In the genomic region with DNA sequence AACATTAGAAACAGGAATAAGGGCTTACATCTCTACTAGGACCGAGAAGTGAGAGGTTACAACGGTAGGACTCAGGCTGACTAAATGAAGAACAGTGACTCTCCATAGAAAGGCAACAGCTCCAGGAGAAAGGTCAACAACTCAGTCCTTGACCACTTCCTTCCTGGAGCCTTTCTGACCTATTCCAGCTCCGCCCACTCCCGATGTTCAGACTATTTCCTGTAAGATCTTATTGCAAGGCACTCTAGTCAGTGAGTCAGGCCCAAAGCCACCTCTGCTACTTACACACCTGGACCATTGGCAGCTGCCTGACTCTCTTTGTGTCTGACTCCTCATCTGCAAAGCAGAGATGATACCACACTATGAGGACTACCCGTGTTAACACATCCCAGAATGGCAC, we compare ENCODE assay signal across 19 mouse cellular contexts. TPM values are rescaled to one million over a fixed set of nuclear protein-coding genes. Genes with fewer than 3 reads are reported as not detected.
A peak's percentile ranks its signal among the peaks of the same experiment; 100 is the strongest.
DNase-seq lines count a peak whose midpoint lies in the region; ATAC-seq and TF ChIP-seq lines count a peak whose summit lies in the region.
"Had no signal": no experiment of that assay in that cellular context is flagged by ENCODE, and none has a peak within 500 bp of the region (broad histone marks: within the 10 kb centered on the region; RNA-seq: fewer than 3 reads in every experiment).

No protein-coding gene starts in this region.

- no peak for TF ChIP-seq CTCF in lung, postnatal 0 days (IDR thresholded peaks at IDR 0.05)

- no peak for ATAC-seq in lung, postnatal 0 days
- no peak for ATAC-seq in forebrain, embryonic 11.5 days (replicated peaks; ENCODE audit: low FRiP score)
- ATAC-seq: forebrain, postnatal 0 days had no signal

- H3K9me3 ChIP-seq in lung, postnatal 0 days (ENCODE audit: low read length) = no peaks in the 10 kb centered on the region
- H3K9me3 ChIP-seq in forebrain, embryonic 11.5 days (ENCODE audit: control insufficient read depth, low read length) = no peaks in the 10 kb centered on the region
- H3K9me3 ChIP-seq: midbrain, embryonic 12.5 days had no signal

- no peaks in the 10 kb centered on the region for H3K27me3 ChIP-seq in lung, postnatal 0 days (replicated peaks; ENCODE audit: insufficient read depth, low read length)
- H3K27me3 ChIP-seq in forebrain, embryonic 11.5 days (ENCODE audit: control insufficient read depth, insufficient read depth, low read length) = no peaks in the 10 kb centered on the region
- H3K27me3 ChIP-seq: midbrain, embryonic 12.5 days had no signal

- H3K4me2 ChIP-seq in lung, postnatal 0 days (replicated peaks; ENCODE audit: low read depth, low read length) = no peak overlapping the region
- no peak overlapping the region for H3K4me2 ChIP-seq in forebrain, embryonic 11.5 days (ENCODE audit: low read depth, low read length, severe bottlenecking)
- H3K4me2 ChIP-seq: hindbrain, embryonic 14.5 days; midbrain, embryonic 12.5 days had no signal

- H3K9ac ChIP-seq in lung, postnatal 0 days (replicated peaks; ENCODE audit: low read depth) = no peak overlapping the region
- no peak overlapping the region for H3K9ac ChIP-seq in forebrain, embryonic 11.5 days (ENCODE audit: low read length)
- H3K9ac ChIP-seq: forebrain, postnatal 0 days; hindbrain, embryonic 14.5 days; midbrain, embryonic 12.5 days had no signal

- TF ChIP-seq EP300 in lung, postnatal 0 days (IDR thresholded peaks at IDR 0.05) = peak; percentile 59

- H3K4me3 ChIP-seq in lung, postnatal 0 days (ENCODE audit: low read depth, low read length) = no peak overlapping the region
- H3K4me3 ChIP-seq in forebrain, embryonic 11.5 days (ENCODE audit: low read depth, low read length) = no peak overlapping the region
- H3K4me3 ChIP-seq: midbrain, embryonic 12.5 days; myocyte had no signal

- peaks cover 5% of the 10 kb centered on the region; the same call in 1 of the 2 replicates for H3K4me1 ChIP-seq in lung, postnatal 0 days (ENCODE audit: insufficient read depth, low read depth, low read length)
- no peaks in the 10 kb centered on the region for H3K4me1 ChIP-seq in forebrain, embryonic 11.5 days (replicated peaks; ENCODE audit: control insufficient read depth, insufficient read depth, low read length)
- H3K4me1 ChIP-seq: midbrain, embryonic 12.5 days had no signal

- H3K27ac ChIP-seq in lung, postnatal 0 days (ENCODE audit: low read length) = 0 out of 2 replicates have a peak overlapping the region, but pooled peaks have one; percentile 52
- no peak overlapping the region for H3K27ac ChIP-seq in forebrain, embryonic 11.5 days (ENCODE audit: low read depth, low read length)
- H3K27ac ChIP-seq: hindbrain, embryonic 14.5 days; kidney, postnatal 0 days; midbrain, embryonic 12.5 days had no signal

- DNase-seq in kidney, postnatal 14 days = peak; percentile 14
- no peak for DNase-seq in kidney, postnatal 4 days
- peak; percentile 12 for DNase-seq in 3134 (ENCODE audit: extremely low read depth, insufficient read length, low spot score)
- peak; percentile 89 for DNase-seq in 416B (ENCODE audit: low read depth)
- DNase-seq in lung, postnatal 0 days (ENCODE audit: low spot score) = peak; percentile 55
- DNase-seq in forebrain, embryonic 11.5 days (ENCODE audit: low spot score) = no peak
- no peak for DNase-seq in right cerebral cortex, postnatal 10 days (ENCODE audit: low spot score in 2 of 2)
- DNase-seq: cerebellum, adult 9-11 months; forebrain, postnatal 0 days; gastrocnemius, postnatal 14 days; heart, postnatal 10 days; right cerebral cortex, adult 18-20 months; spleen, adult 18-20 months had no signal

- no peaks in the 10 kb centered on the region for H3K36me3 ChIP-seq in lung, postnatal 0 days (ENCODE audit: insufficient read depth, low read length)
- no peaks in the 10 kb centered on the region for H3K36me3 ChIP-seq in forebrain, embryonic 11.5 days (ENCODE audit: control insufficient read depth, insufficient read depth, low read length)
- H3K36me3 ChIP-seq: midbrain, embryonic 12.5 days had no signal

- WGBS in lung, postnatal 0 days = 54% methylated on average over 5 of the region's 5 CpGs
- WGBS in forebrain, embryonic 11.5 days = 84% methylated on average over 5 of the region's 5 CpGs

RNA-seq across cellular contexts. Expression of gene Gm47955, which starts 15.7 kb away (rescaled TPM):
- not detected in 2 replicates for polyA plus RNA-seq in lung, postnatal 0 days (2015; fragmentation: Nextera tagmentation; extraction: Ambion mirVana)
- polyA plus RNA-seq in forebrain, embryonic 11.5 days (2014; fragmentation: Nextera tagmentation; extraction: Ambion mirVana) = not detected in 2 replicates
- polyA plus RNA-seq: forebrain, postnatal 0 days; hindbrain, embryonic 14.5 days; kidney, postnatal 0 days; liver, adult 2 months; lung, embryonic 16.5 days; midbrain, embryonic 12.5 days; myocyte had no signal

RNA-seq across cellular contexts. Expression of gene Gm7544, which starts 19.9 kb away (rescaled TPM):
- not detected in 2 replicates for polyA plus RNA-seq in lung, postnatal 0 days (2015; fragmentation: Nextera tagmentation; extraction: Ambion mirVana)
- polyA plus RNA-seq in forebrain, embryonic 11.5 days (2014; fragmentation: Nextera tagmentation; extraction: Ambion mirVana) = not detected in 2 replicates
- polyA plus RNA-seq: forebrain, postnatal 0 days; hindbrain, embryonic 14.5 days; kidney, postnatal 0 days; liver, adult 2 months; lung, embryonic 16.5 days; midbrain, embryonic 12.5 days; myocyte had no signal

RNA-seq across cellular contexts. Expression of gene Gm47959, which starts 24.6 kb away (rescaled TPM):
- polyA plus RNA-seq in lung, postnatal 0 days (2015; fragmentation: Nextera tagmentation; extraction: Ambion mirVana) = not detected in 2 replicates
- polyA plus RNA-seq in forebrain, embryonic 11.5 days (2014; fragmentation: Nextera tagmentation; extraction: Ambion mirVana) = not detected in 2 replicates
- polyA plus RNA-seq: forebrain, postnatal 0 days; hindbrain, embryonic 14.5 days; kidney, postnatal 0 days; liver, adult 2 months; lung, embryonic 16.5 days; midbrain, embryonic 12.5 days; myocyte had no signal

RNA-seq across cellular contexts. Expression of gene A030003K21Rik, which starts 32.6 kb away (rescaled TPM):
- polyA plus RNA-seq in lung, postnatal 0 days (2015; fragmentation: Nextera tagmentation; extraction: Ambion mirVana) = not detected in 2 replicates
- polyA plus RNA-seq in forebrain, embryonic 11.5 days (2014; fragmentation: Nextera tagmentation; extraction: Ambion mirVana) = not detected in 2 replicates
- polyA plus RNA-seq: forebrain, postnatal 0 days; hindbrain, embryonic 14.5 days; kidney, postnatal 0 days; liver, adult 2 months; lung, embryonic 16.5 days; midbrain, embryonic 12.5 days; myocyte had no signal

RNA-seq across cellular contexts. Expression of gene Gm6217, which starts 44.6 kb away (rescaled TPM):
- polyA plus RNA-seq in lung, postnatal 0 days (2015; fragmentation: Nextera tagmentation; extraction: Ambion mirVana) = not detected in 2 replicates
- not detected in 2 replicates for polyA plus RNA-seq in forebrain, embryonic 11.5 days (2014; fragmentation: Nextera tagmentation; extraction: Ambion mirVana)
- polyA plus RNA-seq: forebrain, postnatal 0 days; hindbrain, embryonic 14.5 days; kidney, postnatal 0 days; liver, adult 2 months; lung, embryonic 16.5 days; midbrain, embryonic 12.5 days; myocyte had no signal

Comparison
In these comparisons a context has a peak if more than half of its experiments do, and no peak if none do; other contexts are left out.
1. DNase-seq: peak in kidney, postnatal 14 days (single experiment), 3134 (single experiment), 416B (single experiment) and lung, postnatal 0 days (single experiment); none in kidney, postnatal 4 days (0 of 2), forebrain, embryonic 11.5 days (single experiment) and right cerebral cortex, postnatal 10 days (0 of 2).